Mouse (Mus musculus) naive thymus-derived CD4-positive, alpha-beta T cell, adult 2 months (primary cell): ENCODE results near the gene Zfp36.
A peak's percentile ranks its signal among the peaks of the same experiment; 100 is the strongest.

Source experiments
- DNase-seq: peaks from one replicate; pipeline ENCODE4 v3.0.0-alpha.2; 2011; ENCODE audit warnings: low read depth

Gene Zfp36

GRCm38 (mm10) chr7:28338108-28338998 lies 41.7 kb downstream of the Zfp36 start, which contains the start of gene Supt5:
Gene Supt5 (minus strand): TSS chr7:28338746.
- DNase-seq: peak; percentile 99

DNA sequence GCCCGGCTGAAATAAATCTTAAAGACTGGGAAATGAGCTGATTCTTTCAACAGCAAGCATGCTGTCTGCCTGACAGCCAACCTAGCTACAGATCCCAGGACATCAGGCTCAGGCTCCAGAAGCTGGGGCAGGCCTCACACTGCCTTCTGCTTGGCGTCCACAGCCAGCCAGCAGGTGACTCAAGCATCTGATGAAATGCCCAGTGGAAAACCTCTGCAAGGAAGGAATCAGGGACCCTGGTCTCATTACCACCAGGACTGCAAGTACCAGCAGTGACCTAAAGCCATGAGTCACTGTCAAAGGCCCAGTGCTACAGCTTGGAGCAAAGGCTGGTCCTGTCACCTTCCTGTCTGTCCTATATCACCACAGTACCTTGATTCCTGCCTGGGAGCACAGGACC lies 44.6 kb downstream of the Zfp36 start:
- DNase-seq: no peak

- no peak for DNase-seq
These were observed 45.5 kb downstream of the Zfp36 start for GRCm38 (mm10) chr7:28334534-28334933.

DNA sequence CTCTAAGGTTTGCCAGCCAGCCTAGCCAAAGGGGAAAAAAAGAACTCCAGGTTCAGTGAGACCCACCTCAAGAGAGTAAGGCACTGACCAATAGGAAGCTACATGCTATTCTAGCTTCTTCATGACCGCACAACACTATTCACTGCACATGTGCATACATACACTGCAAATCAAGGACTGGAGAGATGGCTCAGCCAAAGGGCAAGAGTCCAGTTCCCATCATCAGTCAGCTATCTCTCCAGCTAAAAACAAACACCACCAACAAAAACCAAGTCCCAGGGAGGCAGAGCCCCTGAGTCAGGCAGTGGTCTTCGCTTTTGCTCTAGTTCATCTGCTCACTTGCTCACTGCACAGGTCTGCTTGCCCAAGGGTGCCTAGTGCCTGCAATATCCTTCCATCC lies 51.8 kb downstream of the Zfp36 start:
- DNase-seq: no peak
